Mouse (Mus musculus): ENCODE measurements around the gene Rnf224.

GRCm38 (mm10) chr2:25218445-25218844 lies 18.1 kb downstream of the Rnf224 start, which contains the start of gene Fam166a:
- TF ChIP-seq TCF12 (IDR thresholded peaks at IDR 0.05; ENCODE audit: low read depth, low read length): no peak
- TF ChIP-seq CTCF (conservative IDR thresholded peaks at IDR 0.05 in 1 of 2, IDR thresholded peaks at IDR 0.05 in 1 of 2; ENCODE audit: low read depth in 2 of 2, low read length in 2 of 2): no peak
- TF ChIP-seq SMC3 (IDR thresholded peaks at IDR 0.05; ENCODE audit: low read depth, low read length): no peak
- no peak for TF ChIP-seq EP300 (IDR thresholded peaks at IDR 0.05; ENCODE audit: low read length)
- TF ChIP-seq POLR2A (IDR thresholded peaks at IDR 0.05; ENCODE audit: low read depth, low read length): no peak
- no peak for TF ChIP-seq NELFE (IDR thresholded peaks at IDR 0.05; ENCODE audit: low read depth, low read length)
- no peak for TF ChIP-seq JUND (conservative IDR thresholded peaks at IDR 0.05; ENCODE audit: low read depth, low read length)
- TF ChIP-seq MAZ (IDR thresholded peaks at IDR 0.05; ENCODE audit: low read depth, low read length): no peak

All from CH12.LX (cell line).